Mouse (Mus musculus) bone marrow, adult 2 months (tissue): ENCODE measurements around the gene Sord.

Experiments
- CTCF ChIP-seq: fragments of 200-500 bp; IDR thresholded peaks from 2 replicates; pipeline ENCODE4 v1.5.1; 2011; ENCODE audit warnings: low read length, control low read depth; ENCODE audit not compliant: control insufficient read depth, insufficient read depth
- POLR2A ChIP-seq: fragments of 200-500 bp; IDR thresholded peaks from 2 replicates; pipeline ENCODE4 v1.6.1; 2011; ENCODE audit warnings: low read depth, mild to moderate bottlenecking, control low read depth, low read length, borderline replicate concordance; ENCODE audit not compliant: control insufficient read depth

- TF ChIP-seq CTCF (no peak), POLR2A (no peak)
Measured at GRCm38 (mm10) chr2:122223654-122224053, 10.9 kb upstream of the Sord start.
